Mouse (Mus musculus) stomach, embryonic 16.5 days (tissue): ENCODE data around the gene Scaf4. TPM values are rescaled to one million over a fixed set of nuclear protein-coding genes. Genes with fewer than 3 reads are reported as not detected.
A peak's percentile ranks its signal among the peaks of the same experiment; 100 is the strongest.

Source experiments
- ATAC-seq: fragments of 200-750 bp; cut with Nextera tagmentation; 2 replicates; pipeline ENCODE4 v1.8.0; 2017; ENCODE audit warnings: moderate number of reproducible peaks, moderate TSS enrichment; ENCODE audit not compliant: insufficient read depth, low FRiP score
- H3K27ac ChIP-seq: fragments of 300-500 bp; sonication (generic); 2 replicates; pipeline ENCODE4 v1.5.1; 2014; ENCODE audit warnings: low read length
- H3K27me3 ChIP-seq: fragments of 300-500 bp; sonication (generic); 2 replicates; pipeline ENCODE4 v1.6.1; 2014; ENCODE audit warnings: low read length, control low read depth, mixed read lengths; ENCODE audit not compliant: control insufficient read depth, insufficient read depth
- H3K36me3 ChIP-seq: fragments of 300-500 bp; sonication (generic); 2 replicates; pipeline ENCODE4 v1.6.1; 2014; ENCODE audit warnings: low read length; ENCODE audit not compliant: control insufficient read depth, insufficient read depth
- H3K4me1 ChIP-seq: fragments of 300-500 bp; sonication (generic); 2 replicates; pipeline ENCODE4 v1.6.1; 2014; ENCODE audit warnings: low read length, control low read depth, mixed read lengths; ENCODE audit not compliant: control insufficient read depth, insufficient read depth
- H3K4me2 ChIP-seq: fragments of 300-500 bp; sonication (generic); 2 replicates; pipeline ENCODE4 v1.6.1; 2014; ENCODE audit warnings: low read depth, low read length, mixed read lengths
- H3K4me3 ChIP-seq: fragments of 300-500 bp; sonication (generic); replicated peaks from 2 replicates; pipeline ENCODE4 v1.5.1; 2014; ENCODE audit warnings: mild to moderate bottlenecking, low read length
- H3K9ac ChIP-seq: fragments of 300-500 bp; sonication (generic); 2 replicates; pipeline ENCODE4 v1.6.1; 2014; ENCODE audit warnings: low read length
- H3K9me3 ChIP-seq: fragments of 300-500 bp; sonication (generic); replicated peaks from 2 replicates; pipeline ENCODE4 v1.6.1; 2016; ENCODE audit warnings: low read length, control low read depth; ENCODE audit not compliant: control insufficient read depth
- WGBS: fragments of 180-500 bp; shearing (Covaris S2); extraction: QIAGEN DNeasy Blood & Tissue Kit; methylation state at CpG from one replicate; pipeline ENCODE4 v1.1.7; 2014; 5-methylcytosine and 5-hydroxymethylcytosine counted together
- polyA plus RNA-seq: library from polyadenylated mRNA; unstranded; fragments of >200 nt; fragmentation: Nextera tagmentation; extraction: Ambion mirVana; gene quantifications from 2 replicates; pipeline ENCODE4 v1.2.1, GENCODE M21; 2015

Scaf4 gene
- polyA plus RNA-seq, 1 experiment from 2014 or later = 15.1 TPM

DNA sequence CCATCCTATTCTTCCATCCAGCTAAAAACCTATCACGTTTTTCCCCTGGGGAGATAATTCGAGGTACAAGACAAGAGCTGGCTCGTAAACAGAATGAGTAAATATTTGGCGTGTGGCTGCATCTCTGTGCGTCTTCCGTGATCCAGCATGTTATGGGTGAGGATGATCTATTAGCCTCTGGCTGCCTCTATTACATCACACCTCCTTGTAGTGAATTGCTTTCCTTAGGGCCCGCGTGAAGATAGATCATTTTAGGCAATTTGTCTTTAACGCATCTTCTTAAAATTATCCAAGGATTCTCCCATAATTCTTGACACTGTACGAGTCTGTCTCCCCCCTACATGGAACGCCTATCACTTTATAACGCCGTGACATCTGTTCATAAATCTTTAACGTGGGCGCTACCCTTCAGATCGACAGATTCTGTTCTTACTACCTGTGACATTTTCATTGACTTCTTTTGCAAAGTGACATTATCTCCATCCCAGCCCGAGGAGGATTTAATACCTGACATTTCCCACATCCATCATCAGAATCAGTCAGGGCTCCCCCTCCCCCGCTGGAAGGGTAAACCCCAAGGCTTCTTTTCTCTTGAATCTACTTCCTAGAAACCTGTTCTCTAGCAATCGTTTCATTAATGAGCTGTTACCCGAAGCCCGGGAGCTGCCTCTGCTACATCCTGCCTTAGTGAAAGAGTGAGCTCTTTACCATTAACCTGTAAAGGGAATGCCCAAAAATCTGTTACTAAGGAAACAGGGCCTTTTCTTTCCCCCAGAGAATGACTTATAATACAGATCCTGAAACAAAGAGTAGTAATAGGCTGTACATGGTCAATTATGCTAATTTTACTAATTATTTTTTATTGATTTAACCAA lies 14.4 kb upstream of the Scaf4 start:
- no peak overlapping the region; the same call in 1 of the 2 replicates for H3K4me3 ChIP-seq
- ATAC-seq = no peak
- H3K27ac ChIP-seq = no peak overlapping the region
- WGBS = 15% methylated on average over 21 of the region's 21 CpGs
- H3K4me1 ChIP-seq = no peaks in the 10 kb centered on the region
- H3K4me2 ChIP-seq = peak overlapping the region; percentile 19
- H3K27me3 ChIP-seq = peaks cover 10% of the 10 kb centered on the region
- no peaks in the 10 kb centered on the region for H3K9me3 ChIP-seq
- no peaks in the 10 kb centered on the region for H3K36me3 ChIP-seq
- H3K9ac ChIP-seq = no peak overlapping the region; the same call in 1 of the 2 replicates

GRCm38 (mm10) chr16:90297479-90298425 lies 13.4 kb upstream of the Scaf4 start:
- no peaks in the 10 kb centered on the region for H3K4me1 ChIP-seq
- no peaks in the 10 kb centered on the region for H3K9me3 ChIP-seq
- H3K9ac ChIP-seq = no peak overlapping the region; the same call in 1 of the 2 replicates
- no peak for ATAC-seq
- 29% methylated on average over 21 of the region's 22 CpGs for WGBS
- no peak overlapping the region for H3K27ac ChIP-seq
- peaks cover 10% of the 10 kb centered on the region for H3K27me3 ChIP-seq
- no peak overlapping the region; the same call in 1 of the 2 replicates for H3K4me3 ChIP-seq
- no peaks in the 10 kb centered on the region for H3K36me3 ChIP-seq
- peak overlapping the region; percentile 19 for H3K4me2 ChIP-seq

DNA sequence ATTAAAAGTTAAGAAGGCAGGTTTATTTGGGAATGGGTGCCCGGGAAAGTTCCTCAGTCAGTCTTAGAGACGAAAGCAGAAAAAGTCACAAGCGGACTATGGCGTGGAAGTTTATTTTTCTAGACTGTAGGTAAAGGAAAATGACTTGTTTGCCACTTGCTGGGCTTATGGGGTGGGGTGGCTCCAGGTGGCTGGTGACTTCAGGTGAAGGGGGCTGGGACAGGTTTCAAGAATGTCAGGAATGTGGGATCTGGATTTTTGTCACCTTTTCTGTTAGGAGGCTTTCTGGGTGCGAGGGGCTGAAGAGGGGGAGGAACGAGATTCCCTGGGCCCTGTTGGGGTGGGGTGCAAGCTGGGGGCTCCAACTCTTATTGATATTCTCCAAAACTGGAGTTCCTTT lies 7.4 kb upstream of the Scaf4 start:
- Histone ChIP-seq H3K4me3 (no peak overlapping the region), H3K4me2 (no peak overlapping the region), H3K9ac (no peak overlapping the region), H3K27me3 (no peaks in the 10 kb centered on the region), H3K27ac (no peak overlapping the region), H3K36me3 (no peaks in the 10 kb centered on the region), H3K4me1 (no peaks in the 10 kb centered on the region), H3K9me3 (no peaks in the 10 kb centered on the region)
- no peak for ATAC-seq
- WGBS = 39% methylated on average over 6 of the region's 6 CpGs

- 0 out of 2 replicates have a peak overlapping the region, but pooled peaks have one; percentile 20 for H3K4me3 ChIP-seq
- no peaks in the 10 kb centered on the region for H3K27me3 ChIP-seq
- H3K27ac ChIP-seq = no peak overlapping the region
- H3K4me1 ChIP-seq = no peaks in the 10 kb centered on the region
- WGBS = 43% methylated on average over 9 of the region's 9 CpGs
- no peak for ATAC-seq
- H3K9ac ChIP-seq = no peak overlapping the region
- H3K4me2 ChIP-seq = peak overlapping the region; percentile 20
- no peaks in the 10 kb centered on the region for H3K36me3 ChIP-seq
- no peaks in the 10 kb centered on the region for H3K9me3 ChIP-seq
Observed at GRCm38 (mm10) chr16:90290962-90291361, 6.7 kb upstream of the Scaf4 start.

DNA sequence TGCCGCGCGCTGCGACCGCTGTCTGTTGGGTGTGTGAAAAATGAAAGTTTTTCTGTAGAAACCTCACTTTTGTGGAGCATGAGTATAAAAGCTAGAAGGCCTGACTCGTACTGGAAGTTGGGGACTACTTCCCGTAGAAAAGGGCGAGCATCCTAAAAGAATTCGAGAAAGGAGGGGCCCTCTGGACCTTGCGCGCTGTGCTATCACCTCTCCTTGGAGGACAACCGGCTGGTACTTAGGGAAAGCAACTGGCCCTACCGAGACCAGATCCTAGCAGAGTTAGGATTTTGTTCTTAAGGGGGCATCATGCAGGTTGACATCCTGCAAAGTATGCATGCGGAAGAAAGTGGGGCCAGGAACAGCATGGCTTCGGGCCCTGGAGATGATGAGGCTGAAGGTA lies 613 bp upstream of the Scaf4 start:
- peak overlapping the region; percentile 78 for H3K27ac ChIP-seq
- WGBS = 4% methylated on average over 15 of the region's 15 CpGs
- H3K4me2 ChIP-seq = peak overlapping the region; percentile 64
- peak overlapping the region; percentile 100 for H3K4me3 ChIP-seq
- H3K27me3 ChIP-seq = no peaks in the 10 kb centered on the region
- H3K4me1 ChIP-seq = peaks cover 22% of the 10 kb centered on the region
- H3K36me3 ChIP-seq = no peaks in the 10 kb centered on the region
- no peak for ATAC-seq
- peak overlapping the region; percentile 99 for H3K9ac ChIP-seq
- H3K9me3 ChIP-seq = no peaks in the 10 kb centered on the region

- H3K27me3 ChIP-seq = no peaks in the 10 kb centered on the region
- ATAC-seq = peak; percentile 3; the same call in 1 of the 2 replicates
- under 1% methylated on average over 51 of the region's 53 CpGs for WGBS
- no peaks in the 10 kb centered on the region for H3K36me3 ChIP-seq
- peak overlapping the region; percentile 95 for H3K4me2 ChIP-seq
- no peaks in the 10 kb centered on the region for H3K9me3 ChIP-seq
- peak overlapping the region; percentile 99 for H3K9ac ChIP-seq
- peak overlapping the region; percentile 100 for H3K4me3 ChIP-seq
- H3K4me1 ChIP-seq = peaks cover 26% of the 10 kb centered on the region
- H3K27ac ChIP-seq = peak overlapping the region; percentile 94
Observed at GRCm38 (mm10) chr16:90283266-90283904, 918 bp downstream of the Scaf4 start.

- no peaks in the 10 kb centered on the region for H3K36me3 ChIP-seq
- peaks cover 26% of the 10 kb centered on the region for H3K4me1 ChIP-seq
- WGBS = 32% methylated on average over 14 of the region's 14 CpGs
- no peaks in the 10 kb centered on the region for H3K9me3 ChIP-seq
- H3K27ac ChIP-seq = peak overlapping the region; percentile 94; the same call in 1 of the 2 replicates
- ATAC-seq = no peak
- peak overlapping the region; percentile 100 for H3K4me3 ChIP-seq
- peak overlapping the region; percentile 95 for H3K4me2 ChIP-seq
- peak overlapping the region; percentile 99 for H3K9ac ChIP-seq
- H3K27me3 ChIP-seq = no peaks in the 10 kb centered on the region
Observed at GRCm38 (mm10) chr16:90282620-90283265, 1.6 kb downstream of the Scaf4 start.

DNA sequence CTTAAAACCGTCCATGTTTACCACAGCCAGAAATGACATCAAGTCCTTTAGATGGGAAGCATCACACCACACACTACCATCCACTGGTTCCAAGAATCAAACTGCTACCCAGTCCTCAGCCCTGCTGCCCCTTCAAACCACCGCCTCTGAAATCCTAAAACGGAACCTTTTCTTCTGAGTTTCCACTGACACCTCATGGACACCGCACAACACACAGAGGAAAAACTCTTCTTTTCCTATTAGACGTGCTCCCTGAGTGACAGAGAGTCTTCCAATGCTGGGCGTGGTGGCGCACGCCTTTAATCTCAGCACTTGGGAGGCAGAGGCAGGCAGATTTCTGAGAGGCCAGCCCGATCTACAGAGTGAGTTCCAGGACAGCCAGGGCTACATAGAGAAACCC lies 2.9 kb downstream of the Scaf4 start:
- peaks cover 26% of the 10 kb centered on the region for H3K4me1 ChIP-seq
- no peak overlapping the region for H3K4me2 ChIP-seq
- 83% methylated on average over 9 of the region's 9 CpGs for WGBS
- no peak overlapping the region for H3K9ac ChIP-seq
- ATAC-seq = no peak
- no peak overlapping the region for H3K27ac ChIP-seq
- H3K4me3 ChIP-seq = no peak overlapping the region
- no peaks in the 10 kb centered on the region for H3K9me3 ChIP-seq
- no peaks in the 10 kb centered on the region for H3K27me3 ChIP-seq
- H3K36me3 ChIP-seq = no peaks in the 10 kb centered on the region
